In genomic region chr19:56993763-56994162, GRCm38 (mm10) we compare ENCODE assay signal across 17 mouse cellular contexts. TPM values are rescaled to one million over a fixed set of nuclear protein-coding genes. Genes with fewer than 3 reads are reported as not detected.
A peak's percentile ranks its signal among the peaks of the same experiment; 100 is the strongest.
DNase-seq lines count a peak whose midpoint lies in the region; ATAC-seq and TF ChIP-seq lines count a peak whose summit lies in the region.
"Had no signal": no experiment of that assay in that cellular context is flagged by ENCODE, and none has a peak within 500 bp of the region (broad histone marks: within the 10 kb centered on the region; RNA-seq: fewer than 3 reads in every experiment).

No protein-coding gene starts in this region.

- H3K27ac ChIP-seq in forebrain, embryonic 10.5 days: 0 out of 2 replicates have a peak overlapping the region, but pooled peaks have one; percentile 30
- H3K27ac ChIP-seq in forebrain, embryonic 12.5 days: no peak overlapping the region
- H3K27ac ChIP-seq in embryonic fibroblast, embryonic 13.5 days (ENCODE audit: insufficient read depth, low read length): peak overlapping the region; percentile 24
- H3K27ac ChIP-seq: limb, embryonic 12.5 days; liver, embryonic 15.5 days; midbrain, embryonic 12.5 days had no signal

- WGBS in forebrain, embryonic 10.5 days: 91% methylated on average over 4 of the region's 4 CpGs
- 86% methylated on average over 4 of the region's 4 CpGs for WGBS in forebrain, embryonic 12.5 days

- H3K27me3 ChIP-seq in forebrain, embryonic 10.5 days (ENCODE audit: poor library complexity, severe bottlenecking): no peaks in the 10 kb centered on the region
- H3K27me3 ChIP-seq in forebrain, embryonic 12.5 days: no peaks in the 10 kb centered on the region
- H3K27me3 ChIP-seq: heart, embryonic 12.5 days; limb, embryonic 12.5 days; liver, embryonic 15.5 days had no signal

- no peak overlapping the region for H3K4me2 ChIP-seq in forebrain, embryonic 12.5 days
- H3K4me2 ChIP-seq: heart, embryonic 12.5 days; limb, embryonic 12.5 days; liver, embryonic 15.5 days; midbrain, embryonic 12.5 days had no signal

- H3K4me3 ChIP-seq in forebrain, embryonic 10.5 days: no peak overlapping the region
- no peak overlapping the region for H3K4me3 ChIP-seq in forebrain, embryonic 12.5 days (replicated peaks)
- H3K4me3 ChIP-seq in embryonic fibroblast, embryonic 13.5 days (ENCODE audit: insufficient read depth, low read length): no peak overlapping the region
- H3K4me3 ChIP-seq: heart, embryonic 12.5 days; limb, embryonic 12.5 days; liver, embryonic 15.5 days; midbrain, embryonic 12.5 days had no signal

- DNase-seq in forebrain, embryonic 10.5 days (ENCODE audit: extremely low spot score, low spot score): no peak
- peak; percentile 23 to 37 for DNase-seq in urinary bladder, adult 18-20 months (ENCODE audit: low spot score in 2 of 2)
- no peak for DNase-seq in urinary bladder, adult 2 months (ENCODE audit: low spot score)
- no peak for DNase-seq in embryo, embryonic 11 days
- DNase-seq in layer of hippocampus, postnatal 25 days (ENCODE audit: extremely low spot score in 1 of 2, low spot score in 1 of 2): no peak
- no peak for DNase-seq in right cerebral cortex, adult 2 months (ENCODE audit: low spot score in 2 of 2)
- DNase-seq: cerebellum, postnatal 14 days; gastrocnemius, postnatal 36 days; lung, postnatal 36 days; thymus, postnatal 4 days had no signal

- no peak for TF ChIP-seq CTCF in embryonic fibroblast, embryonic 13.5 days (IDR thresholded peaks at IDR 0.05; ENCODE audit: borderline replicate concordance, insufficient read depth, low read length)

- ATAC-seq in forebrain, embryonic 12.5 days (ENCODE audit: low FRiP score): no peak

- peaks cover 61% of the 10 kb centered on the region for H3K4me1 ChIP-seq in forebrain, embryonic 10.5 days
- peaks cover 47% of the 10 kb centered on the region for H3K4me1 ChIP-seq in forebrain, embryonic 12.5 days
- peaks cover 17% of the 10 kb centered on the region for H3K4me1 ChIP-seq in embryonic fibroblast, embryonic 13.5 days (ENCODE audit: control insufficient read depth, insufficient read depth, low read length)
- H3K4me1 ChIP-seq: liver, embryonic 15.5 days had no signal

- no peak overlapping the region for H3K9ac ChIP-seq in forebrain, embryonic 12.5 days
- H3K9ac ChIP-seq: heart, embryonic 12.5 days; limb, embryonic 12.5 days; liver, embryonic 15.5 days; midbrain, embryonic 12.5 days had no signal

- no peak for TF ChIP-seq POLR2A in embryonic fibroblast, embryonic 13.5 days (IDR thresholded peaks at IDR 0.05; ENCODE audit: low read depth, low read length)

- H3K36me3 ChIP-seq in forebrain, embryonic 10.5 days (replicated peaks): no peaks in the 10 kb centered on the region
- H3K36me3 ChIP-seq in forebrain, embryonic 12.5 days (replicated peaks): no peaks in the 10 kb centered on the region
- H3K36me3 ChIP-seq: heart, embryonic 12.5 days; limb, embryonic 12.5 days; liver, embryonic 15.5 days; midbrain, embryonic 12.5 days had no signal

- no peaks in the 10 kb centered on the region for H3K9me3 ChIP-seq in forebrain, embryonic 10.5 days
- no peaks in the 10 kb centered on the region for H3K9me3 ChIP-seq in forebrain, embryonic 12.5 days
- H3K9me3 ChIP-seq: heart, embryonic 12.5 days; limb, embryonic 12.5 days; liver, embryonic 15.5 days; midbrain, embryonic 12.5 days had no signal

RNA-seq across cellular contexts. Expression of gene Afap1l2, which starts 14.3 kb away (rescaled TPM):
- 1.2 and 1.5 TPM in 2 replicates for polyA plus RNA-seq in forebrain, embryonic 10.5 days (2016; fragmentation: Nextera tagmentation; extraction: Ambion mirVana)
- polyA plus RNA-seq in forebrain, embryonic 12.5 days (2016; fragmentation: Nextera tagmentation; extraction: Ambion mirVana): 2.7 and 3.2 TPM in 2 replicates
- 11.4 and 12.2 TPM in 2 replicates for polyA plus RNA-seq in urinary bladder, adult 2 months (2012; rRNA removed)
- 2.0 and 3.9 TPM in 2 replicates for polyA plus RNA-seq in embryonic fibroblast, embryonic 13.5 days (2011; ENCODE audit: insufficient read length, low read depth, missing spikeins)
- total RNA-seq in layer of hippocampus, postnatal 25 days (2021): 10 to 100 TPM; 12.6 to 13.7 TPM
- total RNA-seq: hematopoietic stem cell, adult 5-6 weeks had no signal

Comparison
In these comparisons a context has a peak if more than half of its experiments do, and no peak if none do; other contexts are left out.
1. DNase-seq: peak in urinary bladder, adult 18-20 months (2 of 2); none in forebrain, embryonic 10.5 days (single experiment), urinary bladder, adult 2 months (single experiment), embryo, embryonic 11 days (single experiment), layer of hippocampus, postnatal 25 days (0 of 2) and right cerebral cortex, adult 2 months (0 of 2).